In genomic region chr10:79732500-79732899, GRCm38 (mm10) we compare ENCODE assay signal across 10 mouse cellular contexts. TPM values are rescaled to one million over a fixed set of nuclear protein-coding genes. Genes with fewer than 3 reads are reported as not detected.
DNase-seq lines count a peak whose midpoint lies in the region; ATAC-seq and TF ChIP-seq lines count a peak whose summit lies in the region.
"Had no signal": no experiment of that assay in that cellular context is flagged by ENCODE, and none has a peak within 500 bp of the region (broad histone marks: within the 10 kb centered on the region; RNA-seq: fewer than 3 reads in every experiment).

No protein-coding gene starts in this region.

- H3K4me1 ChIP-seq in lung, adult 2 months (ENCODE audit: control insufficient read depth, insufficient read depth, low read length) = peaks cover 5% of the 10 kb centered on the region; the same call in 1 of the 2 replicates
- no peaks in the 10 kb centered on the region for H3K4me1 ChIP-seq in MEL (ENCODE audit: control insufficient read depth in 1 of 2, insufficient read depth in 2 of 2, low read length in 2 of 2)
- peaks cover 11% of the 10 kb centered on the region for H3K4me1 ChIP-seq in limb, embryonic 10.5 days
- no peaks in the 10 kb centered on the region for H3K4me1 ChIP-seq in midbrain, embryonic 14.5 days (ENCODE audit: control insufficient read depth, insufficient read depth, low read length)

- H3K79me2 ChIP-seq in MEL (ENCODE audit: control insufficient read depth, insufficient read depth, low read length, poor library complexity) = no peaks in the 10 kb centered on the region

- peak; percentile 50 to 64 for DNase-seq in cerebellum, postnatal 36 days
- no peak for DNase-seq in cerebellum, adult 9-11 months
- DNase-seq in lung, adult 2 months = no peak
- no peak for DNase-seq in lung, postnatal 25 days (ENCODE audit: low spot score)
- DNase-seq in MEL (ENCODE audit: low read depth, low spot score) = peak; percentile 67
- DNase-seq in lung, postnatal 14 days = peak; percentile 35
- no peak for DNase-seq in limb, embryonic 10.5 days (ENCODE audit: low spot score)
- DNase-seq in midbrain, embryonic 14.5 days = no peak

- H3K27ac ChIP-seq in MEL (ENCODE audit: control insufficient read depth, low read depth, low read length) = no peak overlapping the region
- H3K27ac ChIP-seq in limb, embryonic 10.5 days = no peak overlapping the region
- no peak overlapping the region for H3K27ac ChIP-seq in midbrain, embryonic 14.5 days (replicated peaks; ENCODE audit: low read depth, low read length)
- H3K27ac ChIP-seq: heart, embryonic 10.5 days had no signal

- no peaks in the 10 kb centered on the region; a peak in 1 of 4 replicates for H3K36me3 ChIP-seq in MEL (ENCODE audit: control insufficient read depth in 1 of 2, insufficient read depth in 2 of 2, low read length in 2 of 2)
- peaks cover 50% of the 10 kb centered on the region for H3K36me3 ChIP-seq in limb, embryonic 10.5 days
- H3K36me3 ChIP-seq in midbrain, embryonic 14.5 days (ENCODE audit: control insufficient read depth, insufficient read depth, low read length) = peaks cover 38% of the 10 kb centered on the region

- H3K27me3 ChIP-seq in MEL (ENCODE audit: control insufficient read depth in 1 of 2, insufficient read depth in 2 of 2, low read length in 2 of 2) = no peaks in the 10 kb centered on the region
- H3K27me3 ChIP-seq in limb, embryonic 10.5 days (ENCODE audit: low read depth, poor library complexity, severe bottlenecking) = peaks cover 34% of the 10 kb centered on the region
- no peaks in the 10 kb centered on the region for H3K27me3 ChIP-seq in midbrain, embryonic 14.5 days (ENCODE audit: control insufficient read depth, insufficient read depth, low read length)

- TF ChIP-seq POLR2A in lung, adult 2 months (IDR thresholded peaks at IDR 0.05; ENCODE audit: borderline replicate concordance, extremely low read depth, low read depth, low read length) = no peak
- TF ChIP-seq POLR2A in MEL (IDR thresholded peaks at IDR 0.05; ENCODE audit: control insufficient read depth in 1 of 2, insufficient read depth in 1 of 2, low read depth in 1 of 2, low read length in 2 of 2, poor library complexity in 1 of 2) = no peak

- peak; percentile 64 for TF ChIP-seq CTCF in lung, adult 2 months (IDR thresholded peaks at IDR 0.05; ENCODE audit: insufficient read depth, low read length)
- TF ChIP-seq CTCF in MEL (IDR thresholded peaks at IDR 0.05 in 2 of 3, conservative IDR thresholded peaks at IDR 0.05 in 1 of 3; ENCODE audit: control insufficient read depth in 1 of 3, insufficient read depth in 1 of 3, low read depth in 2 of 3, low read length in 3 of 3, poor library complexity in 1 of 3, severe bottlenecking in 1 of 3) = peak; percentile 80 to 90 (median 80)

- no peak overlapping the region for H3K4me2 ChIP-seq in midbrain, embryonic 14.5 days (ENCODE audit: low read length)

- peak; percentile 60 for TF ChIP-seq RAD21 in MEL (IDR thresholded peaks at IDR 0.05; ENCODE audit: low read depth, low read length)

- H3K4me3 ChIP-seq in lung, adult 2 months (replicated peaks; ENCODE audit: extremely low read depth, low read depth, low read length) = no peak overlapping the region
- no peak overlapping the region for H3K4me3 ChIP-seq in MEL (ENCODE audit: control insufficient read depth in 1 of 2, insufficient read depth in 1 of 2, low read depth in 2 of 2, low read length in 2 of 2)
- H3K4me3 ChIP-seq in limb, embryonic 10.5 days = no peak overlapping the region
- no peak overlapping the region for H3K4me3 ChIP-seq in midbrain, embryonic 14.5 days (replicated peaks; ENCODE audit: low read depth, low read length)
- H3K4me3 ChIP-seq: heart, embryonic 10.5 days; megakaryocyte, embryonic 14.5 days had no signal

- H3K9ac ChIP-seq in MEL (ENCODE audit: control insufficient read depth, low read depth, low read length, poor library complexity, severe bottlenecking) = no peak overlapping the region
- no peak overlapping the region for H3K9ac ChIP-seq in midbrain, embryonic 14.5 days (replicated peaks; ENCODE audit: low read length)

- 100% methylated on average over 1 of the region's 1 CpGs for WGBS in lung, adult 2 months
- WGBS in limb, embryonic 10.5 days = 97% methylated on average over 1 of the region's 1 CpGs
- WGBS in midbrain, embryonic 14.5 days = 100% methylated on average over 1 of the region's 1 CpGs

- no peak for ATAC-seq in midbrain, embryonic 14.5 days (ENCODE audit: low FRiP score, low TSS enrichment)

- H3K9me3 ChIP-seq in MEL (replicated peaks; ENCODE audit: insufficient read depth, low read length) = no peaks in the 10 kb centered on the region
- H3K9me3 ChIP-seq in limb, embryonic 10.5 days (replicated peaks) = peaks cover 3% of the 10 kb centered on the region; the same call in 1 of the 2 replicates
- peaks cover 3% of the 10 kb centered on the region; the same call in 1 of the 2 replicates for H3K9me3 ChIP-seq in midbrain, embryonic 14.5 days (ENCODE audit: control insufficient read depth, low read length)

- TF ChIP-seq EP300 in MEL (IDR thresholded peaks at IDR 0.05; ENCODE audit: low read depth in 1 of 2, low read length in 2 of 2) = no peak

TF ChIP-seq in MEL, 35 proteins besides CTCF, POLR2A, EP300 and RAD21:
- no peak for TF ChIP-seq TBP (IDR thresholded peaks at IDR 0.05; ENCODE audit: low read depth, low read length)
- TF ChIP-seq SMC3 (IDR thresholded peaks at IDR 0.05; ENCODE audit: low read depth, low read length) = peak; percentile 77
- peak; percentile 41; the same call in 1 of the 2 replicates for TF ChIP-seq ZC3H11A (IDR thresholded peaks at IDR 0.05; ENCODE audit: low read depth, low read length)
- TF ChIP-seq MYC (IDR thresholded peaks at IDR 0.05; ENCODE audit: low read depth, low read length) = no peak

RNA-seq across cellular contexts. Expression of gene Polrmt, which starts 13.9 kb away (rescaled TPM):
- polyA plus RNA-seq in lung, adult 2 months (2012; rRNA removed) = 42.0 and 46.2 TPM in 2 replicates
- total RNA-seq in MEL (2012; rRNA removed) = 35.7 and 36.7 TPM in 2 replicates
- 10 to 100 TPM in 1 of 2 experiments, not detected in 1; 66.9 TPM for polyA plus RNA-seq in MEL (2012; ENCODE audit: insufficient read depth in 1 of 2, insufficient read length in 2 of 2, low read depth in 1 of 2, low replicate concordance in 2 of 2, missing spikeins in 1 of 2)
- polyA plus RNA-seq in limb, embryonic 10.5 days (2016; fragmentation: Nextera tagmentation; extraction: Ambion mirVana) = 58.6 and 61.2 TPM in 2 replicates
- 35.9 and 39.8 TPM in 2 replicates for polyA plus RNA-seq in midbrain, embryonic 14.5 days (2014; fragmentation: Nextera tagmentation; extraction: Ambion mirVana)

RNA-seq across cellular contexts. Expression of gene Hcn2, which starts 16.1 kb away (rescaled TPM):
- 3.0 and 3.9 TPM in 2 replicates for polyA plus RNA-seq in lung, adult 2 months (2012; rRNA removed)
- total RNA-seq in MEL (2012; rRNA removed) = 0.42 and 0.59 TPM in 2 replicates
- 1 to 10 TPM in 1 of 2 experiments, not detected in 1; 1.6 TPM for polyA plus RNA-seq in MEL (2012; ENCODE audit: insufficient read depth in 1 of 2, insufficient read length in 2 of 2, low read depth in 1 of 2, low replicate concordance in 2 of 2, missing spikeins in 1 of 2)
- polyA plus RNA-seq in limb, embryonic 10.5 days (2016; fragmentation: Nextera tagmentation; extraction: Ambion mirVana) = 0.04 TPM in 1 of 2 replicates, not detected in the other
- polyA plus RNA-seq in midbrain, embryonic 14.5 days (2014; fragmentation: Nextera tagmentation; extraction: Ambion mirVana) = 0.89 and 1.9 TPM in 2 replicates
- polyA plus RNA-seq: heart, embryonic 10.5 days had no signal

RNA-seq across cellular contexts. Expression of gene Fgf22, which starts 22.4 kb away (rescaled TPM):
- 0.10 and 1.0 TPM in 2 replicates for polyA plus RNA-seq in lung, adult 2 months (2012; rRNA removed)
- total RNA-seq in MEL (2012; rRNA removed) = 0.15 and 0.33 TPM in 2 replicates
- polyA plus RNA-seq in MEL (2012; ENCODE audit: insufficient read depth in 1 of 2, insufficient read length in 2 of 2, low read depth in 1 of 2, low replicate concordance in 2 of 2, missing spikeins in 1 of 2) = under 1 TPM in 1 of 2 experiments, not detected in 1; 0.33 TPM
- polyA plus RNA-seq in limb, embryonic 10.5 days (2016; fragmentation: Nextera tagmentation; extraction: Ambion mirVana) = 0.28 and 0.65 TPM in 2 replicates
- 0.87 and 1.0 TPM in 2 replicates for polyA plus RNA-seq in midbrain, embryonic 14.5 days (2014; fragmentation: Nextera tagmentation; extraction: Ambion mirVana)

RNA-seq across cellular contexts. Expression of gene Bsg, which starts 28.2 kb away (rescaled TPM):
- 684 and 692 TPM in 2 replicates for polyA plus RNA-seq in lung, adult 2 months (2012; rRNA removed)
- 346 and 406 TPM in 2 replicates for total RNA-seq in MEL (2012; rRNA removed)
- polyA plus RNA-seq in MEL (2012; ENCODE audit: insufficient read depth in 1 of 2, insufficient read length in 2 of 2, low read depth in 1 of 2, low replicate concordance in 2 of 2, missing spikeins in 1 of 2) = 100 to 1,000 TPM; 318 to 700 TPM
- 642 and 664 TPM in 2 replicates for polyA plus RNA-seq in limb, embryonic 10.5 days (2016; fragmentation: Nextera tagmentation; extraction: Ambion mirVana)
- 680 and 689 TPM in 2 replicates for polyA plus RNA-seq in midbrain, embryonic 14.5 days (2014; fragmentation: Nextera tagmentation; extraction: Ambion mirVana)

RNA-seq across cellular contexts. Expression of gene Rnf126, which starts 34.3 kb away (rescaled TPM):
- polyA plus RNA-seq in lung, adult 2 months (2012; rRNA removed) = 103 and 134 TPM in 2 replicates
- 78.8 and 84.8 TPM in 2 replicates for total RNA-seq in MEL (2012; rRNA removed)
- polyA plus RNA-seq in MEL (2012; ENCODE audit: insufficient read depth in 1 of 2, insufficient read length in 2 of 2, low read depth in 1 of 2, low replicate concordance in 2 of 2, missing spikeins in 1 of 2) = 100 to 1,000 TPM; 174 to 184 TPM
- polyA plus RNA-seq in limb, embryonic 10.5 days (2016; fragmentation: Nextera tagmentation; extraction: Ambion mirVana) = 141 and 151 TPM in 2 replicates
- polyA plus RNA-seq in midbrain, embryonic 14.5 days (2014; fragmentation: Nextera tagmentation; extraction: Ambion mirVana) = 92.8 and 94.6 TPM in 2 replicates

Comparison
In these comparisons a context has a peak if more than half of its experiments do, and no peak if none do; other contexts are left out.
1. DNase-seq: peak in cerebellum, postnatal 36 days (2 of 2), MEL (single experiment) and lung, postnatal 14 days (single experiment); none in cerebellum, adult 9-11 months (single experiment), lung, adult 2 months (single experiment), lung, postnatal 25 days (single experiment), limb, embryonic 10.5 days (single experiment) and midbrain, embryonic 14.5 days (single experiment).